Mouse (Mus musculus): ENCODE data around the gene Cux2.

Cux2 gene

DNA sequence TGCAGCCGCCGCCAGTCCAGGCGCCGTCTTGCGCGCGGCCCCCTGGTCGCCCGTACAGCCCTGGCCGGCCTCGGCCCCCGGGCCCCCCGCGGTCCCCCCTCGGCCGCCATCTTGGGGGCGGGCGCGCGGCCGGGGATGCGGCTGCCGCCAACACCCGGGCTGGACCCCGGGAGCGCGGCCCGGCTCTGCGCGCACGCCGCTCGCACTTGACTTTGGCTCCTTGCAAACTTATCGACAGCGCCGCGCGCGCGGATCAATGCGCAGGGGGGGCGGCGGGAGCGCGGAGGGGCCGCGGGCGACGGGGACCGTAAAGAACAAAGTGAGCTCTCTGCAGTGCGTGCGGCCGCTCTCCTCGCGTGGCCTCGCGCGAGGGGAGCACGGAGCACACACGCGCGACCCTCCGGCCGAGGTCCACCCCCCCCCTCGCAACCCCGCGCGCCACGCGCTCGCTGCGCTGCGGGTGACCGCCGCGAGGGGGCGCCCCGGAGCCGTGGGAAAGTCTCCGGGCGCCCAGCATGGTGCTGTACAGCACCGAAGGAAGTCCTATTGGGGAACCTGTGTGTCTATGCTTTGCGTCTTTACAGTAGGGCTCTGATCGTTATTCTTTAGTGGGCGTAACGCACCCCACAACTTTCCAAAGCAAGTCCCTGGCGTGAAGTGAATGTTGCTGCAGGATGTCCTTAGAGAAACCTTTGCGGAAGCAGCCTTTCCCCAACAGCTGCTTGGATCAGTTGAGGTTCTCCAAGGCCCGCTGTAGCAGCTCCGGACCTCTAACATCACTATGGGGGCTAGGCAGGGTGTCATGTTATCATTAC is at the start of gene Cux2:
Gene Cux2, minus strand, starts transcription at position 86 of the 815 bp plus-strand sequence.
- DNase-seq, result peak; percentile 72 to 90

DNA sequence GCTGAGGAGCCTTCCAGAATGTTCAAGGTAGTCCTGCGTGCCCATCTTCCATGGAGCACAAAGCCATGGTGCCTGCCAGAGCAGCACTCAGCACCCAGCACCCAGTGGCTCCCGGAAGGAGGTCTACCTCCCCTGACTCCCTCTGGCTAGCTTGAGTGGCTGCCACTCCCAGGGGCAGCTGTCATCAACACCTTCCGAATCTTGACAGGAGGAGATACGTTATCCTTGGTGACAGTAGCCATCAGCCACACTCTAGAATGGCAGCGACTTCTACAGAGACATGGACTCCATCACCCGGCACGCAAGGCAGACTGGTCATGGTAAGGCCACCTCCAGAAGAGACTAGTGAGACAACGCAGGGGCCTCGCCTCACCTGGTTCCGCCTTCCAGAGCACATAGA is 44.5 kb upstream of the Cux2 start:
- DNase-seq, result no peak

DNA sequence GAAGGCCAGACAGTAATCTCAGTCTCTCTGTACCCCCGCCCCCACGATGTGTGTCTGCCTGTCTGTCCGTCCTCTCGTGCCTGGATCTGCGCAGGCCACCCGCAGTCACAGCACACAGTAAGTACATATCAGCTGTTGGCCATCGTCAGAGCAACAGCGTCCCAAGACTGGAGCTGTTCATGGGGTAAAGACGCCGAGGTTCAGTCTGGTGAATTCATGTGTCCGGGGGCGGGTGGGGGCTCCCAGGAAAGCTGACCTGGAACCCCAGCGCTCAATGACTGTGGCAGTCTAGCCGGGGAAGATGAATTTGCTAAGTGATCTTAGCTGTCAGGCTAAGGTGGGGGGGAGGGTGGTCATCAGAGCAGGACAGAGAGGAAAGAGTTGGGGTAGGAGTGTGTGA is 43.8 kb upstream of the Cux2 start:
- DNase-seq, result no peak

DNA sequence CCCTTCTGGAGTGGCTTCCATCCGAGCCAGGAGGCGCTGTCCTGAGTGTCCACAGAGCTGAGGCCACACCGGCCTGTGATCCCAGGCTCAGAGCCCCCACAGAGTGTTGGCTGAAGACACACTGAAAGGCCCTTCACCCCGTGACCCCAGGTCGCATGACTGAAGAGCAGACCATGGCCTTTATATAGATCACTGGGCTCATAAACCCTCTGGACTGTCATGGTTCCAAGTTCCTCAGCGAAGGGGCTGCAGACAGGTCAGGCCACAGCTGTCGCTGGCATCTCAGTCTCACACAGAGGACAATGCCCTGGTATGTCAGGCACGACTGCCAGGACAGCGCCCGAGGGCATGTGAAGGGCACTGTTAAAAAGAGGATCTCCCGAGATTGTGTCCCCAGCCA is 42.9 kb upstream of the Cux2 start:
- DNase-seq, result no peak

DNA sequence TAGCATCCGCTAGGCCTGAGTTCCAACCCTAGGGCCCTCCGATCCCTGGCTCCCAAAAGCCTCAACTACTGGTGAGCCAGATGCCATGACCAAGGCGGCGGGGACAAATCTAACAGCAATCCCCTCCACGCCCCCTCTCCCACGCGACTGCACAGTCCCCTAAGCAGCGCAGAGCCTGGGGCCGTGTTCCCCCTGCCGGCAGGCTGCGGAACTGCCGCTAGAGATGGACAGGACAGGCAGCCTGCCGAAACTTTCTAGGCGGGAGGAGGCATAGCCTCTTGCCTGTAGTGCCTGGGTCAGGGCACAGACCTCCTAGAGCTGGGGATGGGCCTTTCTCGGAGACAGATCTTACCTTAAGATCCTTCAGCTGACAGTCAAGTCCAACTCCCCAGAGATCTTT is 41.2 kb upstream of the Cux2 start:
- peak; percentile 51 to 63 for DNase-seq

DNA sequence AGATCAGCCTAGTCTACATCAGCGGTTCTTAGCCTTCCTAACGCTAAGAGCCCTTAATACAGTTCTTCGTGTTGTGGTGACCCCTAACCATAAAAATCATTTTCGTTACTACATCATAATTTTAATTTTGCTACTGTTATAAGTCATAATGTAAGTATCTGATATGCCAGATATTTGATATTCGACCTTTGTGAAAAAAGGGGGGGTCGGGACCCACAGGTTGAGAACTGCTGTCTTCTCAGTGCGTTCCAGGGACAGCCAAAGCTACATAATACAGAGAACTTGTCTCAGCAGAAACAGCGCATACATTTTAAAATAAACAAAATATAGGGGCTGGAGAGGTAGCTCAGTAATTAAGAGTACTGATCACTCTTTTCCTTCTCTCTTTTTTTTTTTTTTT is 39.8 kb upstream of the Cux2 start:
- DNase-seq, result no peak

DNA sequence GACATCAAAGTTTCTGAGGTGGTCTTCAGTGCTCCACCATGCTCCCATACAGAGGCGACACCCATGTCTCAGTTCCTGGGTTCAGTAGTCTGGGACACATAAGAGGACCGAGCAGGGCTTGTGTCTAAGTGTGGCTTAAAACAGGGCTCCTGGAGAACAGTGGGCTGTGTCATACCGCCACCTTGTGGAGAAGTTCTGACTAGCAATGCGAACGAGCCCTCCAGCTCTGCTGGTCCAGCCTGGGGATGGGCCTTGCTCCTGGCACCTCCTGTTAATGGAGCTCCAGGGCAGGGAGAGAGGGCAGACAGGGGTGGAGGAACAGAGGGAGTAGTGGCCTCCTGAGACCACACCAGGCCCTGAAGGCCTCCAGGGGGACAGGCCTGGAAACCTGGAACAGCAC is 39.0 kb upstream of the Cux2 start:
- DNase-seq, result peak; percentile 79 to 90

DNA sequence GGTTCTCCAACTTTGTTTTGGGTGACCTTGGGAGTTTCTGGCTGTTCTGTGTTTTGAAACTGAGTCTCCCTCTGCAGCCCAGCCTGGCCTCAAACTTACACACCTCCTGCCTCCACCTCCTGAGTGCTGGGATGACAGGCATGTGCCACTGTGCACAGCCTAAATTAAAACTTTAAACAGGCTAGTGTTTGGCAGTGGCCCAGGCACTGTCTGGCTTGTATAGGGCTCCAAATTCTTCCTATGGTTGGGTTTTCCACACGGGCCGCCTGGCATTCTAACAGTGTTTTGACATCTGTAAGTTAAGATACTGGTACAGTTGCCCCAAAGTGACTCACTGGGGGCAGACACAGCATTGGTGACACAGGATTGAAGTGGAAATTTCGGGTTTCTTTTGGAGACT is 36.2 kb upstream of the Cux2 start:
- DNase-seq, result no peak

DNA sequence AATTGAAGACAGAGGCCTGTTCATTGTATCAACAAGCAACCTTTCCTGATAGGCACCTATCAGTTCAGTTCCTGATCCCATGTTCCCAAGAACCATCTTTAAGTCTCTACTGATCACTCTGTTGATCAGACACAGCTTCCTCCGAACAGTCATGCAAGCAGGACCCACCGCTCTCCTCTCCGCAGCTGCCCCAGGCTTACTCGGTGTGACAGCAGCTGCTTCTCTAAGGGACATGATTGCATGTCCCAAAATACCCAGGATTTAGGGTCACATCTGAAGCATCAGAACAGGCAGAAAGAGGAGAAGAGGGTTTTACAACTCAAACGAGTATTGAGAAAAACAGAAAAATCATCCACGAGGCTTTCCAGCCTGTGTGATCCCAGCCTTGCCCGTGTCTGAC is 35.4 kb upstream of the Cux2 start:
- no peak for DNase-seq

DNA sequence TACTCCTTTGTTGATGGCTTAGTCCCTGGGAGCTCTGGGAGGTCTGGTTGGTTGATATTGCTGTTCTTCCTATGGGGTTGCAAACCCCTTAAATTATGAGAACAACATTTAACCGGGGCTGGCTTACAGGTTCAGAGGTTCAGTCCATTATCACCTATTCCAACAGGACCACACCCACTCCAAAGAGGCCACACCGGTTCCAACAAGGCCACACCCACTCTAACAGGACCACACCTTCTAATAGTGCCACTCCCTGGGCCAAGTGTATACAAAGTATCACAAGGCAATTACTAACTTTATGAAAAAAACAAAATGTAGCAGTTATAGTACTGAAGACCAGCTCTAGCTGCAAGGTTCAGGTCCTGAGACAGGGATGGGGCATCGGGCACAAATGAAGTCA is 34.6 kb upstream of the Cux2 start:
- no peak for DNase-seq

DNA sequence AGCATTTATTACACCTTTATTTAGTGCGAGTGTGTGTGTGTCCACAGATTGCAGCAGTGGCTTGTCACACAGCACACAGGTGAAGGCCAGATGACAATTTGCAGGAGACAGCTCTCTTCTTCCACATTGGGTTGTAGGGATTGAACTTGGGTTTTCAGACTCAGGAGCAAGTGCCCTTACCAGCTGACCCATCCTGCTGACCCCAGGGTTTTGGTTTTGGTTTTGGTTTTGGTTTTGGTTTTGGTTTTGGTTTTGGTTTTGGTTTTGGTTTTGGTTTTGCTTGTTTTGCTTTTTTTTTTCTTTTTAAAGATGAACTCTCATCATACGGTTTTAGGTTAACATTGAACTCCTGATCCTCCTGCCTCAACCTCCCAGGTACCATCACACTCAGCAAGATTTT is 33.4 kb upstream of the Cux2 start:
- DNase-seq, result no peak

DNA sequence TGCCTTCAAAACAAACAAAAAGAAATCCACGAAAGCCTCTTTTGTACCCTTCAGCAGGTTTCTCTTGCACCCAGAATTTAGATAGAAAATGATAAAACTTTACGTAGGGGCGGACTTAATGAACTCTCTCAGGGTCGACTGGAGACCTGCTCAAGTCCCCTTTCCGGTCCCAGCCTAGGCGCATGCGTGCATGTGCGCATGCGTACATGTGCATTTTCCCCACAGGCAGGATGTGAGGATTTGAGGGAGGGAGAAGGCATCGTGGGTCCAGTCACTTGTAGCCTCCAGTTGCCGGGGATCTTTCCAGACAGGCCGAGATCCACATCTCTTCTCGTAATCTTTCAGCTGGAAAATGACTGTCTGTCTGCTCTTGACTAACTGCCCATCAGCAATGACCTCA is 31.6 kb upstream of the Cux2 start:
- no peak for DNase-seq

DNA sequence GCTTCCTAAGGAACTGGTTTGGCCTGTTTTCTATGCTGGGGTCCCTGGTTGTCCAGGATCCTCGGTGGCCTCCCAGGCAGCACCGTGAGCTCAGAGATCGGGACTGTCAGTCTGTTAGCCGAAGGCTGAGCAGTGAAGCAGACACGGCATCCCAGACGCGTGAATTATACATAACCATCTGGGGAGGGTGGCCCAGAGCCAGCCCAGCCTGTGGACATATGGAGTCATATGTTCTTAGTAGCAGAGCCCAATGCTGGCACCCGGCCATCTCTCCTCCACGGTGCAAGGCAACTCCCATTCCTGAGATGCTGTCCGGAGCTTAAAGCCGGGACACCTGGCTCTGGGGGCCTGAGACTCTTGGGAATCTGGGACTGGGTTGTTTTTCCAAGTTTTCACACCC is 31.0 kb upstream of the Cux2 start:
- peak in 1 of 2 experiments; percentile 69 for DNase-seq

DNA sequence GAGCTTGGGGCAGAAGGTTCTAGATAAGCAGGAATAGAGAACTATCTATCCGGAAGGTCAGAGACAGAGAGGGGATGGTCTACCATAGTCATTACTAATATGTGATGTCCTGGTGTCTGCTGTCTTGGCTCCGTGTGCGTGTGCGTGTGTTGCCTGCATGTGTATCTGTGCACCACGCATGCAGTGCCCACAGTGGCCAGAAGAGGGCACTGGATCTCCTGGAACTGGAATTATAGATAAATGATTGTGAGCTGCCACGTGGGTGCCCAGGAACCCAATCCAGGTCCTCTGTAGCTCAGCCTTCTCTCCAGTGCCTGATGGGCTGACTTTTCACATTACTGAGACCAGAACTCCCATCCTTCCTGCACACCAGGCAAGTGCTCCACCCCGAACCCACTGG is 29.9 kb upstream of the Cux2 start:
- DNase-seq, result no peak

DNA sequence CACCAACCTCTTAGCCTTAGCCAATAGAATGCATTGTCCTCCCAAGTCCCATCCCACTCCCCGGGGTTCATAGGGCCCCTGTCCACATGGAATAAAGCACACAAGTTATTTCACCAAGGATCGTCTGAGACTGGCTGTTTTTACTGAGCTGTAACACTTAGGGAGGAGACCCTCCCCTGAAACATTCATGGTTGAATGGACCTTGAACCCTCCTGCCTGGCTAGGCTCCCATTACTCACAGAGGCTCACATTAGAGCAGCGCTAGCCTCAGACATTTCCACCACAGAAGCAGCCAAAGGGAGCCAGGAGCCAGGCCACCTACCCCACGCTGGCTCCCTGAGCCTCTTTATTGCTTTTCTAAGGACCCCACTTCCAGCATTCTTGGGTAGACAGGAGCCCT is 27.3 kb upstream of the Cux2 start:
- DNase-seq, result no peak

DNA sequence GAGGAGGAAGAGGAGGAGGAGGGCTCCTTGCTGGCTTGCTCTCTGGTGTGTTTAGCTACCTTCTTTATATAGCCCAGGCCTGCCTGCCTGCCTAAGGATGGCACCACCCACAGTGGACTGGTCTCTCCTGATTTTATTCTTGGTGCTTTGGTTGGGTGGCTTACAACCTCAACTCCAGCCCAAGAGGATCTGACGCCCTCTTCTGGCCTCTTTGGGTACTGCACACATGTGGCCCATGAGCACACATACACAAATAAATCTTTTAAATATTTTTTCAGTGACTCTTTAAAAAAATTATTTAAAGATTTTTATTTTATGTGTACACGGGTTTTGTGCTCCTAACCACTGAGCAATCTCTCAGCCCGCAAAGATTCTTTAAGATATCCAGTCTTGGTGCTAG is 25.8 kb upstream of the Cux2 start:
- DNase-seq, result no peak

DNA sequence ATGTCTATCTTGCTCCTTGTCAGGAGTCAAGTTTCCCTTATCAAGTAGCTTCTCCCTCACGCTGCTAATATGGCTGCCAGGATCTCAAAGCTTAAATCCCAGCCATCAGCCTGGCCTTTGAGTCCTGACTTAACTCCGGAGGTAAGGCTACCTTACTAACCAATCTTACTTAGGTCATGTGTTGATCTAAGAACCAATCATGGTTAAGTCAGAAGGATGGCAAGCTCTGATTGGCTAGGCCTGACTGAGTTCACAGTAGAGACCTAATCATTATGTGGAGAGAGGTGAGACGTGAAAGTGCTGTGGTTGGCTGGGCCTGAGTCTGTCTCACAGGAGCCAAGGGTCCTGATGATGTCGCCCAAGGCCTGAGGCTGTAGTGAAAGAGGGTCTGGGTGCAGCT is 22.1 kb upstream of the Cux2 start:
- DNase-seq, result no peak

DNA sequence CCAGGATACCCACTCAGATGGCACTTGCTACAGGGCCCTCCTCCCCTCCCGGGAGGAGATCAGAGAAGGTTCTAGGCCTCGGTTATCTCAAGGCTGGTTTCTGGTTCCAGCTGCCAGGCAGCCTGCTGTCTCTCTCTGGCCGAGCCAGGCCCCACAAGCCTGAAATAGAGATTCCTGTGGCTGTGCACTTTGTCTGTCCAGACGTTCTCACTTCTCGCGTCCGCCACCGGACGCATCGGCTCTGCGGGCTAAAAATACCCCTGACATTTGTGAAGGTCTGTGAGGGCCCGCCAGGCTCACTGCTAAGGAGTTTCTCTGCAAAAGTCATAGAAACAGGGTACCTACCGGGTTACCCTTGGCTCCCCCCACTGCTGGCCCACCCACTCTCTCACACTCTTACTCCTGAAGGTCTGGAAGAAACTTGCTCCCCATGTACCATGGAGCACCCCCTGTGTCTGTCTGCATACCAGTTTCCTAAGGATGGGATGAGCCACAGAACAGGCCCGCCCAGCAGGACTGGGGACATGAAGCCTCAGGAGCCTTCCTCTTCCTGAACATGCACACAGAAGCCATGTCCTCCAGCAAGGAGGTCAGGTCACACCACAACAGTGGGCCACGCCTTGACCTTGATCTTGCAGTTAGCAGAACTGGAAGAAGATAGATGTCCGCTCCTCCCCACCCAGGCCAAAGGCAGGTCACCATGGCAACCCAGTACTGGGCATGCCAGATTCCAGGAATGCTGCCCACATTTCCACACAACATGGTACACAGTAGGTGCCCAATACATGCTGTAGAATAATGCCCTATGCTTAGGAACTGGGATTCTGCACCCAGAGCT is 21.3 kb upstream of the Cux2 start:
- no peak for DNase-seq

DNA sequence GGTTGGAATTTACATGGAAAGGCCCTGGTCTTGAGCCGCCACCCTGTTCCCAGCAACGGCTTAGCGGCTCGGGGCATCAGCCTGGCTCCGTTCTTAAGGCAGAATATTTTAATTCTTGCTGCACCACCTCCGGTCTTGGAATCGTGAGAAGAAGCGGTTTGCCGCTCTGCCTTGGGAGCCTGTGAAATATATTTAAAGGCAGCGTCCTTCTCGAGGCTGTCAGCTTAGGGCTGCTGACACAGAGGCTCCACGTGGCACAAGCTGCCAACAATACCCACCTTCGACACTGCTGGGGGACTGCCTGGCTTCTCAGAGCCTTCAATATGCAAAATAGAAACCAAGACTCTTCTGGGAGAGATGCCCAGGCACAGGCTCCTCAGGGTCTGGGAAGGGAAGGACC is 18.7 kb upstream of the Cux2 start:
- DNase-seq, result no peak

DNA sequence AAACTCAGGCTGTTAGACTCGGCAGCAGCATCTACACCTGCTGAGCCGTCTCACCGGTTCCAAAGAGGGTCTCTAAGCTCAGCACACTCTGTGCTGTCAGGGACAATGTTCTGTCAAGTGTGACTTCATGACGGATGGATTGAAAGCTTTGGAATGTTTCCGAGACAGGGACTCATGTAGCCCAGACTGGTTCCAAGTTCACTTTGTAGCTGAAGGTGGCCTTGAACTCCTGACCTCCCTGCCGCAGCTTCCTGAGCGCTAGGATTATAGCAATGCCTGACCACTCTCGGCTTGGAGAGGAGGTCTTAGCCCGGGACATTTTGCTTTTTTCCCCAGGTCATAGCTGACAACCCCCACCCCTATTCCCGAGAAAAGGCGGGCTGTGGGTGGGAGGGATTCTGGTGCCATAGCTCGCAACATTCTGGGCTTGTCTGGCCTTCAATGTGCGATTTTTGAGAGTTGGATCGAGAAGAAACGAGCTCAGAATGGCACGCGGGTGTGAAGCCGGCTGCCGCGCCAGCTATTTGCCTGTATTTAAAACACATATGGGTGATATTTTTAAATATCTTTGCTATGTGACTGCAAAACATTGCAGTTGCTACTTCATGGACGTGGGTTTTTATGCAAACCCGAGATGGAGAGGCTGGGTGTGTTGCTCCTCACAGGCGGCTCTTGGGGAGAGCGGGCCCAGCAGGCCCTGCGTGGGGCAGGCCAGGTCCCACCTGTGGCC is 13.5 kb upstream of the Cux2 start:
- no peak for DNase-seq

DNA sequence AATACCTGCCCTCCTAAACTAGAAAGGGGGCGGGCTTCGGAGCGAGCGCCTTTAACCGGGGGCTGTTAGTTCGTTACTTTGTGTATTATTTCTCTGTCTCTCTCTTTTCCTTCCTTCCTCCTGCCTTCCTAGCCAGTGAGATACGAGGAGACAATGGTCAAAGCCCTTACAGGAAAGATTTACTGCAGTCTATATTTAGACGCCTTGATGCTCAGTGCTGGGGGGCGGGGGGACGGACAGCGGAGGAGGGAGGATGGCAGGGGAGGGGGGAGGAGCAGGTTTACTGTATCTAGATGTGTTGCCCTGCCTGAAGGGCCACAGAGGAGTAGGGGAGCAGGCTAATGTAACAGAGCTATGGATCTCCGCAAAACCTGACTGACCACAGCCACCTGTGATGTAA is 12.6 kb upstream of the Cux2 start:
- no peak for DNase-seq

DNA sequence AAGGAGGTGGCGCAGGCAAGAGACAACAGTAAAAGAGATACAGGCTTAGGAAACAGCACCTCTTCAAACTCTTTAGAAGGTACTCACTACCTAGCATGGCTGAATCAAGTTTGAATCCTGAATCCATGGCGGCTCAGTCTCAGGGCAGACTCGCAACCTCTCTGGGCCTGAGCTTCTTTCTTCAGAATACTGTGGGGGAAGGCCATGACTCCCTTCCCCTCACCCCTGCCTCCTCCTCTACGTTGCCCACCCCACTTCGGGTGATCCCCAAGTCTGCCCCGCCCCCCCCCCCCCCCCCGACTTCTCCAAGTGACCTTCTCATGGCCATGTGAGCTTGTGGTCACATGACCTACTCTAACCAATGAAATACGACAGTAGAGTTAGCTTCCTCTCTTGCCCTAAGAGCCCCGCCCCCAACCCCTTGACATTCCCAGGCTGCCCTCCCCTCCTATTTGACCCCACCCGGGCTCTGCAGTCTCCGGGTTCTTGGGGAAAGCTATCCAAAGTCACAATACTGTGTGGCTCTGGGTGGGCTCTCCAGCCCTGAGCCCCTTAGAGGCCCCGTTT is 10.9 kb upstream of the Cux2 start:
- DNase-seq, result no peak

All from lung, postnatal 4 days (tissue).